Mouse (Mus musculus): ENCODE data around the gene Gdf11.

Gene Gdf11

DNA sequence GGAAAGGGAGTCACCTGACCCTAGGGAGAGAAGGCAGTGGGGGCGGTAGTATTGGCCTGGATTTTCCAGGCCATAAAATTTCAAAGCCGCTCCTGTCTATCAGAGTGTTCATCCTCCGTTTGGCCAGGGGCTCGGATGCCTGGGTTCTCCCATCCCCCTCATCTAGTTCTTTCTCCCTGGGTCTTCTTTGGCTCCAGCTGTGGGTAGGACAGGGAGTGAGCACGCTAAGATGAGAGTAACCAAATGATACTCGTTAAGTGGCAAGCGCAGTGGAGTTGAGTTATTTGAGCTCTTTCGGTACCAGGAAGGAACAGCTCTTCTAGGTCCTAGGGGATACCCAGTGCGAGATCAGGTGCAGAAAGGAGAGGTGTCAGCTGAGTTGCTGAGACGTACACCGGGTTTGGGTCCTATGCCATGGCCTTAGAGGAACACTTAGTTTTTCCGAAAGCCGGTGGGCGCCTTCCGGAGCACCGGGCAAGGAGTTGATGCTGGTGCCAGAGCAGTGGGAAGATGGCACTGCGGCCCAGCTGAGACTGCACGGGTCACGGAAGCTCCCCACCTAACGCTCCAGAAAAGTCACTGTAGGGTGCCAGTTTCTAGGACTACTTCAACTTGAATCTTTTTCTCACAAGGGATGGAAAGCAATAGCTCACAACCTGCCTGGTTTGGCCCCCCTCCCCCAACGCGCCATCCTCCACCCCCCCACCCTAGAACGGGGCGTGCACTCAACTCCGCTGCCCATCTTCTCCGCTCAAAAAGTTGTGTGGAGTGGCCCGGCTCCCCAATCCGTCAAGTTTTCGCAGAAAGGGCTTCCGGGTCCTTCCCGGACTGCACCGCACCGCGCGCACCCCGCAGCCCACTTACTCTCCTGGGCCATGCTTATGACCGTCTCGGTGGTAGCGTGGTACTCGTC is 879 bp downstream of the Gdf11 start:
- no peak for DNase-seq

DNA sequence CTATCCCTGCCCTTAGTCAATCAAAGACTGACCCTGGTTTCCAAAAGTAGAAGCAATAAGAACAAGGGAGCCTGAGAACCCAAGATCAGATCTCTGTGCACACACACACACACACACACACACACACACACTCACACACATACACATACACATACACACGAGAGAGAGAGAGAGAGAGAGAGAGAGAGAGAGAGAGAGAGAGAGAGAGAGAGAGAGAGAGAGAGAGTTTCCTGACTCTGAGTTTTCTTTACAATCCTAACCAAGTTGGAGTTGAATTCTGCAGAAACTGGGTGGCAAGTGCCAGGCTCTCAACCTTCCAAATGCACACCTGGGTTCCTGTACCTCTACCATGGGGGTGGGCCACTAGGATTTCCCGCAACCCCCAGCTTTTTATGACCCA is 1.7 kb downstream of the Gdf11 start:
- DNase-seq, result no peak

DNA sequence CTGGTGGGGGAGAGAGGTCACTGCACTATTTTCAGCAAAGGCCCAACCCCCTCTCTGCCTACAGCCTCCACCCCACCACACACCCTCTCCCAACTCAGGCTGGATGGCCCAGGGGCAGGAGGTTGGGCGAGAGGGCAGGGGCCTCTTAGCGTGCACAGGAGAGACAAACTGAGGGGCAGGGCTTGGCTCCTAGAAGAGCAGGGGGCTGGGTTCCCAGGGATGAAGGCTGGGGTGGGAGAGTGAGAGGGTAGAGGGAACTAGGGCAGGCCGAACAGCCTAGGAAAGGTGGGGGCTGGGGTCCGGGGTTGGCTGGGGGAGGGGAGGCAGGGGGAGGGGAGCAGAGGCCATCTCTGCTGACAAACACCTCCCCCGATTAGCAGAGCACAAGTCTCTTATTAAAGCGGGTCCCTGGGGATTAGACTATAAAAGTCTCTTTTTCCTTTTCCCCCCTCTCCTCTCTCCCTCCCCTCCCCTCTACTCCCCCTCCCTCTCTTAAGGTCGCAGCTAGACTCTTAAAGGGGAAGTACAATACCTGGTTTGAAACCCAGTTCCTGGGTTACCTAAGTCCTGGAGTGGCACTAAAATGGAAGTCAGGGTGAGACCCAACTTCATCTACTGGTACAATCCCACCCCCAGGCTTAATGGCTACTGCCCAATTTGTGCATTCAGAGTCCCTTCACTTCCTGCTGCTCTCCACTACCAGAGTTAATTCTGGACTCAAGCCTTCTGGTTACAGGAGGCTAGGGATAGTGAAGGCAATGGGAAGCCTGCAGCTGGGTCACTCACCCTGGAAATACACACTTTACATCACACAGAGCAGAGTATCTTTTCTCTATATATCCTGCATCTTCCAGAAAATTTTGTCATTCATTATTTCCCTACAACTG is 2.3 kb downstream of the Gdf11 start:
- no peak for DNase-seq

DNA sequence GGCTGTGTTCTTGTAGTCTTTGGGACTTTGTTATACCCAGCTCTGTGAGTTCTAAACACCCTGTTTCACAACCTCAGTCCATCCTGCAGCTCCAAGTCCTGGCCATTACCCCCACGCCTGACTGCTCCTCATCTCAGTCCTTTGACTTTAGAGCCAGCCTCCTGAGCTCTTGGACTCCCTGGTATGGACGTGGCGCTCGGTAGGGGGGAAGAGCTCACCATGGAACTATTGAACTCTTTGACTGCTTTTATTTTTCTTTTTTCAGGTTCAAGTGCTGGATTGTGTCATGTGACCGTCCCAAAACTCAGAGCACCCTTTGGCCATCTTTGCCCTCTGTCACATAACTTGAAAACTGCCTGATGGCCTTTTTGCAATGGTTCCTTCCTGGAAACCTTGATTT is 9.5 kb downstream of the Gdf11 start:
- no peak for DNase-seq

DNA sequence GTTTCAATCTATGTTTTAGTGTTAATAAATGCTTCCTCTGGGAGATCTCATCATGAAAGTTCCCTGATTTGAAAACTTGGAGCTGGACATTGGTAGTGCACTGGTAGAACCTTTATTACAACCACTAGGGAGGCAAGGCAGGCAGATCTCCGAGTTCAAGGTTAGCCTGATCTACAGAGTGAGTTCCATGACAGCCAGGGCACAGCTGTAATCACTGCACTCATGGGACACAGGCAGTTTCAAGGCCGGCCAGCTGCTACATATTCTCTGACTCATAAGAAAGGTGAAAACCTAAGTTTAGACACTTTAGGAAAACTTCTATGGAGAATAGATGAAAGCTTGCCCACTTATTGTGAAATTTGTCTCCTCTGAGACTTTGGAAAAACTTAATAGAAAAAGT is 12.7 kb downstream of the Gdf11 start:
- DNase-seq, result no peak

DNA sequence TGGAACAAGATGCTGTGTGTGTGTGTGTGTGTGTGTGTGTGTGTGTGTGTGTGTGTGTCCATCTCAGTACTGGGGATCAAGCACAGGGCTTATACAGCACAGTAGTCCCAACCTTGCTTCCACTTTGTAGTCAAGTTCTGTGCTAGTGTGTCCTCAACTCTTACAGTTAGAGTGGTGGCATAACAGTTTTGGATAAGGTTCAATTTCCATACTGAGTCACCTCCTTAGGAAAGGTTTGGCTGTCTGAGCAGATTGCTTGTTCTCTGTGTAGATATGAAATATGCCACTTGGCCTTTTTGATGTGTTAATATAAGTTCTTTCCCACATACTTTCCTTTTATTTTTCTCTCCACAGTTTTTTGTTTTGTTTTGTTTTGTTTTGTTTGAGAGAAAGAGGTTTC is 13.2 kb downstream of the Gdf11 start:
- DNase-seq, result no peak

DNA sequence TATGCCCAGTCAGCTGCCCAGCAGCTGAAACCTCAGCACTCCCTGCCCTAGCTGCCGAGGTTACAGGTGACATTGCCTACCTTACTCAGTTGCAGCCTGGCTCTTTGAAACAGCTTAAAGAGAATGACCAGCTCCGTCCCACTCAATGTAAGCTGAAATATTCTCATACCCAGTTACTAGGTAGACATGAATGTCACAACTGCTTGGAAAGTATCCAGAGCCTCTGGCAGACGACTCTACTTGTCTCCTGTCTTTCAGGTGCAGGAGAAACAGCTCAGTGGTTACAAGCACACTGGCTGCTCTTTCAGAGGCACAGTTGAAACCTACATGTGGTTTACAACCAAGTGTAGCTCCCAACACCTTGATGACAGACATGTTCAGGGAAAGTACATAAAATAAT is 21.2 kb downstream of the Gdf11 start:
- no peak for DNase-seq

DNA sequence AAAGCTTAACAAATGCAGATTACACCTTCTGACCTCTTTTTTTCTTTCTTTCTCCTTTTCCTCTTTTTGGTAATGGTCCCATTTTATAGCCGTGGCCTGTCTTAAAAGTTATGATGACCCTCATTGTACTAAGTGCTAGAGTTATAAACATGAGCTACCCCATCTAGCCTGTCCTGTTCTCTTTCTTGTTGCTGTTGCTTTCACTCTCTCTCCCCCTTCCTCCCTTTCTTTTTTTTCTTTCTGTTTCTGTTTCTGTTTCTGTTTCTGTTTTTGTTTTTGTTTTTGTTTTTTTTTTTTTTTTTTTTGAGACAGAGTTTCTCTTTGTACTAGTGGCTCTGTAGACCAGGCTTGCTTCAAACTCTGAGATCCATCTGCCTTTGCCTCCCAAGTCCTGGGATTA is 25.0 kb downstream of the Gdf11 start:
- DNase-seq, result no peak

DNA sequence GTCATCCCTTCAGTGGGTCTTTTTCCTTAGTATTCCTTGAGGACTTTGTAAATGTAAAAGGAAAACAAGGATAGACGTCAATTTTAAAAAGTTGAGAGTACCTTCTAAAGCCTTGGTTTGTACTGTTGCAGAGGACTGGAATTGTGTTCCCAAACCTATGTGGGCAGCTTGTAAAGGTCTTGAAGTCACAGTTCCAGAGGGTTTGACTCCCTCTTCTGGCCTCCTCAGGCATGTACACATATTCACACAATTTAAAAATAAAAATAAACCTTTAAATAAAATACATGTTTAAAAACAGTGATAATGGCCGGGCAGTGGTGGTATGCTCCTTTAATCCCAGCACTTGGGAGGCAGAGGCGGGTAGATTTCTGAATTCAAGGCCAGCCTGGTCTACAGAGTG is 25.5 kb downstream of the Gdf11 start:
- no peak for DNase-seq

DNA sequence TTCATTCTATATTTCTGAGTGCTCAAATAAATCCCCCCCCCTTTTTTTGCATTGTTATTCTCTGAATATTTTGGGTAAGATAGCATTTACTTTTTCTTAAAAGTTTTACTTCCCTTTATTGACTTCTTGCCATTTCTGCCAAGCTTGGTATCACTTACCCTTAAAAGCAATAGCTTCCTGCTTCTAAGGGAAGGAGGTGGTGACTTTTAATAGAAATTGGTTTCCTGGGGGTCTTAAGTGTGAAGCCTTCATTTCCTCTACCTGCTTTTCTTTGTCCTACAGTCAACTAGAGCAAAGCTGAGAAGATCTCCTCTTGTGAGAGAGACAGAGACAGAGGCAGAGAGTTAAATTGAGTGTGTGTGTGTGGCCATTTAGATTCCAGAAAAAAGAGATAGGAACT is 30.3 kb downstream of the Gdf11 start:
- DNase-seq, result no peak

DNA sequence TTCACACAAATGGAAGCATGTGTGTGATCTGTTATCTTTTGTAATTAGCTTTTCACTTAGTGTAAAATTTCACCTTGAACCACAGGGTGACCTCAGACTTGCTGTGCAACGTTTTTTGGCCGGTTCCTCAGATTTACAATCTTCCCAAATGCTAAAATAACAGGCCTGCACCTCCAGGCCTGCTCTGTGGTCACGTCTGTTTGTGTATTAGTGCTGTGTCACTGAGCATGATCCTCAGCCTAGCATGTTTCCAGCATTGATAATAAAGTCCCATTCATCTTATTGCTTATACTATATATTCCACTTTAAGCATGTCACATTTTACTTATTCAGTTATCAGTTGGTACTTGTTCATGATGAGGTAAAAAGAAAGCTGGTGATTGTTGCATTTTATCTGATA is 41.2 kb downstream of the Gdf11 start:
- no peak for DNase-seq

DNA sequence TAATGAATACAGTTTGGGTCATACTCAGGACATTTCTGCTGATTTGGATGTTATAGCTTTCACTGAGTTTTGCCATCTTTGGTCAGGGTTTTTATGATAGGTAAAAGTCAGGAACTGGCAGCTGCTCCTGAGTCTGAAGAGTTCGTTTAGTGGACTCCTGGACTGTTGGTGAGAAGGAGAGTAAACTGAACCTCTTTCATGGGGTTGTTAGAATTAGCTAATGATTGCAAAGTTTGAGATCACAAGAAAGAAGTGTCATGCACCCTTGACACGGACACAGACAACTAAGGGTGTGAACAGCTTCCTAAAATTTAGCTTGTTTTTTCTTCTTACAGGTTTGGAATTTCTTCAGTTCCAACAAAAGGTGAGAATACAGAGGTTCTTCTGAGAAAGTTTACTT is 43.1 kb downstream of the Gdf11 start:
- DNase-seq, result no peak

DNA sequence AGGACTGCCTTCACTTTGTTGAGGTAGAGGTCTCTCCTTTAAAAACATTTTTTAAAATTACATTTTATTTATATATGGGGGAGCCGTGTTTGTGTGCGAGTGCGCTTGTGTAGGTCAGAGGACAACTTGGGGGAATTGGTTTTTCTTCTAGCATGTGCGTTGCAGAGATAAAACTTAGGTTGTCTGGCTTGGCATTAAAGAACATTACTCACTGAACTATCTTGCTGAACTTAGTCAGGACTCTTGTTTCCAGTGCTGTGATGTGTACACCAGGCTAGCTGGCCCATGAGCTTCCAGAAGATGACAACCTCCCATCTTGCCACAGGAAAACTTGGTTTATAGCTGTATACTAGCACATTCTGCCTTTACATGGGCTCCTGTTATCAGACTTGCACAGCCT is 44.9 kb downstream of the Gdf11 start:
- no peak for DNase-seq

DNA sequence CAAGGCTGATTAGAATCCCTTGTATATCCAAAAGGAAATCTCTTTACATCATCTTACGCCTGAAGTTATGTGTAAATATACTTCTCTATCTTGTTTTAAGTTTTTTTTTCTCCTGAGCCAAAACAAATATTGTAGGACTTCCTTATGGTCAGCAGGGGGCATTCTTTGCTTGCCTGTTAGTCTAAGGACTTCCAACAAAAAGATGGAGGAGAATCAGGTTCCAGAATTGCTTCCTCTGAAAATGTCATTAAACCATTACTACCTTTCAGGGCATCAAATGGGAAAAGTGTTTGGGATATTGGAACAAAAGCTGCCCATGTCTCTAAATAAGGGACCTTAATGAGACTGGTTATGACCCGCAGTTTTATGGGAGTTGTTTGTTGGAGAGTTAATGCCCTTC is 46.0 kb downstream of the Gdf11 start:
- no peak for DNase-seq

DNA sequence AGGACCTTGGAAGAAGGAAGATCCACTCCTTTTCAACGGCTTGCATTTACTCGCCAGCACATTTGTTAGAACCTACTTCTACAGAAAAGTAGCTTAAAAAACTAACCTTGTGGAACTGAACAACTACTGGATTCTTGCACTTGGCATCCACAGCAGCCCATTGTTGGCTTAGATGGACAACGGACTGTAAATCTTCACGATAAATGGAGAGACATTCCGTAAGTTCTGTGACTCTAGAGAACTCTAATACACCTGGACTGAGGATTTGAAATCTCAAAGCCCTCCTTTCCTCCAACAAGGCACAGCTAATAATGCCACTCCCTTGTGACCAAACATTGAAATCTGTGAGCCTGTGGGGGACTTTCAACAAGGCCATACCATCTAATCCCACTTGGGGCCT is 48.3 kb downstream of the Gdf11 start:
- DNase-seq, result no peak

DNA sequence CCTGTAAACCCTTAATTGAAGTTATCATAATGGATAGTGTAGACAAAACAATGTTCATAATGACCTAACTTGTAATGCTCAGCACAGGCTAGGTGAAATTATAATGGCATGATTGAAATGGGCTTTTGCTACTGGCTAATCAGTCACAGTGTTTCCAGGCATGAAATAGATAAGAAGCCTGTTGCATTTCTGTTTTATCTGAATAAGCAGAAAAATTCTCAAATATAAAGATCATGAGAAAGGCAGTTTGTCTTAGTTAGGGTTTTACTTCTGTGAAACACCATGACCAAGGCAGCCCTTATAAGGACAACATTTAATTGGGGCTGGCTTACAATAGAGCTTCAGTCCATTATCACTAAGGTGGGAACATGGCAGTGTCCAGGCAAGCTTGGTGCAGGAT is 50.9 kb downstream of the Gdf11 start:
- no peak for DNase-seq

DNA sequence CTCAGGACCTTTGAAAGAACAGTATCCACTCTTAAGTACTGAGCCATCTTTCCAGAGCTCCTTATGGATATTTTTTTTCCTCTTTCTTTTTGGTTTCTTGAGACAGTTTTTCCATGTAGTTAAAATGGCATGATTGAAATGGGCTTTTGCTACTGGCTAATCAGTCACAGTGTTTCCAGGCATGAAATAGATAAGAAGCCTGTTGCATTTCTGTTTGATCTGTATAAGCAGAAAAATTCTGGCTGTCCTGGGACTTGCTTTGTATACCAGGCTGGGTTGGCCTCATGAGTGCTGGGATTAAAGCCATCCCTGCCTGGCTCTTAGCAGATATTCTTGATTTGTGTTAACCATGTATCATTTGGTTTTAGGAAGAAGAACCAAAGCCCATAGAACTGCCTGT is 52.1 kb downstream of the Gdf11 start:
- no peak for DNase-seq

DNA sequence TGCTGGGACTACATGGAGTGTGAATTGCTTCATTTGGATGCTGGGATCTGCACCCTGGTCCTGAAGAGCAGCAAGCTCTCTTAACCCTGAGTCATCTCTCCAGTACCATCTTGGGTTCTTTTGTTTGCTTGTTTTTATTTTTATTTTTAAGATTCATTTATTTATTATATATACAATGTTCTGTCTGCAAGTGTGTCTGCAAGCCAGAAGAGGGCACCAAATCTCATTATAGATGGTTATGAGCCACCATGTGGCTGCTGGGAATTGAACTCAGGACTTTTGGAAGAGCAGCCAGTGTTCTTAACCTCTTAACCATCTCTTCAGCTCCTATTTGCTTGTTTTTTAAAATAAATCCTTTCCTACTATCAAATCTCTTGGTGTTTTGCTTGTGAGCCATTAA is 54.1 kb downstream of the Gdf11 start:
- no peak for DNase-seq

Measured in right cerebral cortex, postnatal 14 days (tissue).